Mouse (Mus musculus): ENCODE data around the gene Shank2.

The Shank2 gene

GRCm38 (mm10) chr7:144266745-144267144 lies 265.0 kb downstream of the Shank2 start:
- no peak for DNase-seq (ENCODE audit: low read depth, low spot score)

- peak; percentile 71 for DNase-seq (ENCODE audit: low read depth, low spot score)
Measured at GRCm38 (mm10) chr7:144268329-144268728, 266.6 kb downstream of the Shank2 start.

GRCm38 (mm10) chr7:144268778-144269177 lies 267.1 kb downstream of the Shank2 start:
- DNase-seq (ENCODE audit: low read depth, low spot score) = no peak

- no peak for DNase-seq (ENCODE audit: low read depth, low spot score)
Measured at GRCm38 (mm10) chr7:144271074-144271473, 269.3 kb downstream of the Shank2 start.

- DNase-seq (ENCODE audit: low read depth, low spot score) = no peak
Measured at GRCm38 (mm10) chr7:144278703-144279102, 277.0 kb downstream of the Shank2 start.

GRCm38 (mm10) chr7:144283701-144284100 lies 282.0 kb downstream of the Shank2 start:
- no peak for DNase-seq (ENCODE audit: low read depth, low spot score)

- DNase-seq (ENCODE audit: low read depth, low spot score) = peak; percentile 60
Measured at GRCm38 (mm10) chr7:144284241-144285065, 282.7 kb downstream of the Shank2 start.

GRCm38 (mm10) chr7:144285066-144285633 lies 283.4 kb downstream of the Shank2 start:
- DNase-seq (ENCODE audit: low read depth, low spot score) = no peak

- DNase-seq (ENCODE audit: low read depth, low spot score) = no peak
Measured at GRCm38 (mm10) chr7:144285912-144286311, 284.2 kb downstream of the Shank2 start.

GRCm38 (mm10) chr7:144287991-144288390 lies 286.3 kb downstream of the Shank2 start:
- DNase-seq (ENCODE audit: low read depth, low spot score) = no peak

- DNase-seq (ENCODE audit: low read depth, low spot score) = no peak
Measured at GRCm38 (mm10) chr7:144291478-144291877, 289.8 kb downstream of the Shank2 start.

GRCm38 (mm10) chr7:144293611-144294010 lies 291.9 kb downstream of the Shank2 start:
- DNase-seq (ENCODE audit: low read depth, low spot score) = no peak

- no peak for DNase-seq (ENCODE audit: low read depth, low spot score)
Measured at GRCm38 (mm10) chr7:144294239-144295200, 292.8 kb downstream of the Shank2 start.

GRCm38 (mm10) chr7:144299351-144299750 lies 297.6 kb downstream of the Shank2 start:
- DNase-seq (ENCODE audit: low read depth, low spot score) = no peak

GRCm38 (mm10) chr7:144301646-144302045 lies 299.9 kb downstream of the Shank2 start:
- no peak for DNase-seq (ENCODE audit: low read depth, low spot score)

- DNase-seq (ENCODE audit: low read depth, low spot score) = no peak
Measured at GRCm38 (mm10) chr7:144302498-144302897, 300.8 kb downstream of the Shank2 start.

GRCm38 (mm10) chr7:144307853-144308409 lies 306.2 kb downstream of the Shank2 start:
- no peak for DNase-seq (ENCODE audit: low read depth, low spot score)

GRCm38 (mm10) chr7:144314438-144315105 lies 312.8 kb downstream of the Shank2 start:
- no peak for DNase-seq (ENCODE audit: low read depth, low spot score)

GRCm38 (mm10) chr7:144316224-144316623 lies 314.5 kb downstream of the Shank2 start:
- no peak for DNase-seq (ENCODE audit: low read depth, low spot score)

GRCm38 (mm10) chr7:144316797-144317196 lies 315.1 kb downstream of the Shank2 start:
- peak; percentile 85 for DNase-seq (ENCODE audit: low read depth, low spot score)

- DNase-seq (ENCODE audit: low read depth, low spot score) = no peak
Measured at GRCm38 (mm10) chr7:144324077-144324476, 322.3 kb downstream of the Shank2 start.

Measured in telencephalon, adult 2 months (tissue).